Mouse (Mus musculus): ENCODE results near the gene Ctnna3.

DNA sequence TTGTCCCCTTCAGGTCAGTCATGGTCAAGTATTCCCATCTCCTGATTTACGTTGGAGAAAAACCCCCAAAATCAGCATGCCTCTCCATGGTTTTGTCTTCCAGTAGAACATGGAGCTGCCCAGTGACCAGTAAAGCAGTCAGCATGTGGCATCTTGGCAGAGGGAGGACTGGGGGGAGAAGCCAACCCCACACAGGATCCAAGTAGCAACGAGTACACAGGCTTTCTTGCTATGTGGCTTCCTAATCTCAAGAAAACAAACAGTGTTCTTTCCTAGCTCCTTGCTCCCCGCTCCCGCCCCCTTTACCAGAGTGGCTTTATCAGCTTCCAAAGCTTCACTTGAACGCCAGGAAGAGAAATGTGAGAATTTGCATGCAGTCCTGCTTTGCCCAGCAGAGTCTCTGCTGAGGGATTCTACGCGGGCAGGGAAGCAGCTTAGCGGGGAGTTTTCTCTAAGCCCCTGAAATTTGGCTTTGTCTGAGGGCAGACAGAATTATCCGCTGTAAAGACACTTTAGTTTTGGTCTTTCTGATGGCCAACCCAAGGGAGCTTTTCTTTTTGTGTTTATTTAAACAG lies 380.2 kb downstream of the Ctnna3 start:
- TF ChIP-seq CTCF (IDR thresholded peaks at IDR 0.05; ENCODE audit: low read depth, low read length) (no peak), GATA1 (IDR thresholded peaks at IDR 0.05; ENCODE audit: borderline replicate concordance, low read length) (no peak), TAL1 (conservative IDR thresholded peaks at IDR 0.05; ENCODE audit: low read depth, low read length) (no peak), POLR2AphosphoS5 (IDR thresholded peaks at IDR 0.05; ENCODE audit: insufficient replicate concordance, low read depth, low read length) (no peak), GATA2 (IDR thresholded peaks at IDR 0.05; ENCODE audit: borderline replicate concordance, low read depth, low read length) (no peak)

Measured in G1E (cell line).